Mouse (Mus musculus) ES-Bruce4 (cell line): Measurements from ENCODE around the gene Spr.

Experiments
- CTCF ChIP-seq: IDR thresholded peaks from one replicate; pipeline ENCODE4 v1.8.1; 2011; ENCODE audit warnings: low read depth, low read length
- EP300 ChIP-seq: IDR thresholded peaks from 2 replicates; pipeline ENCODE4 v1.6.1; 2011; ENCODE audit warnings: low read depth, low read length; ENCODE audit not compliant: insufficient read depth
- POLR2A ChIP-seq: IDR thresholded peaks from one replicate; pipeline ENCODE4 v1.8.1; 2011; ENCODE audit warnings: low read length; ENCODE audit not compliant: insufficient read depth

DNA sequence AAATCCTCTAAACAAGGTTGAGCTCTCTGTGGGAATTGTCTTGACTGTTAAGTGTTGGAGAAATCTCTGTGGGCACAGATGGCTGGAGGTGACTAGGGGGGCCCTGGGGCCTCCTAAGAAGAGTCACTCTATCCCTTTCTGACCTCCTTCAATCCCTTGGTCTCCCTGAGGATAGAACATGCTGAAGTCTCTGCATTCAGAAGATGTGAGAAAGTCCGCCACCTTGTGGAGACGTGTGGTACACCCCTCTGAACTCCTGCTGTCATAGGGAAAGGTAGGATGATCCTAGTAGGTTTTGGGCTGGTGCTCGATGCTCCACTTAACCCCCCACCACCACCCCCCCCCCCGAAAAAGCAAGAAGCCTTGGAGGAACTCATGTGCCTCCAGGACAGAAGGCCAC, 5.9 kb downstream of the Spr start:
- TF ChIP-seq CTCF (peak; percentile 55), POLR2A (no peak), EP300 (no peak)
